Mouse (Mus musculus) cerebellum, adult (tissue): ENCODE results near the gene Irx2.

Experiments
- ATAC-seq: cut with Nextera tagmentation; 2 replicates; pipeline ENCODE4 v1.9.2; 2017; ENCODE audit warnings: mild to moderate bottlenecking, moderate library complexity, mixed read lengths; ENCODE audit not compliant: insufficient number of reproducible peaks, low FRiP score, low TSS enrichment

Gene Irx2

GRCm38 (mm10) chr13:72628462-72628916 is at the start of gene Irx2:
Gene Irx2, plus strand, starts transcription at chr13:72628820.
- ATAC-seq = peak; percentile 49

- ATAC-seq = no peak
These were observed 47.3 kb upstream of the Irx2 start for GRCm38 (mm10) chr13:72581276-72581675.

GRCm38 (mm10) chr13:72592526-72592925 is 36.1 kb upstream of the Irx2 start:
- ATAC-seq = no peak

- ATAC-seq = no peak
These were observed 35.3 kb upstream of the Irx2 start for GRCm38 (mm10) chr13:72593310-72593709.

- no peak for ATAC-seq
These were observed 34.9 kb upstream of the Irx2 start for GRCm38 (mm10) chr13:72593710-72594111.

GRCm38 (mm10) chr13:72599254-72599653 is 29.4 kb upstream of the Irx2 start:
- ATAC-seq = no peak

GRCm38 (mm10) chr13:72608706-72609105 is 19.9 kb upstream of the Irx2 start:
- no peak for ATAC-seq

- ATAC-seq = no peak
These were observed 18.3 kb upstream of the Irx2 start for GRCm38 (mm10) chr13:72610277-72610676.

GRCm38 (mm10) chr13:72623926-72624846 is 4.4 kb upstream of the Irx2 start:
- ATAC-seq = no peak

- no peak for ATAC-seq
These were observed 3.8 kb upstream of the Irx2 start for GRCm38 (mm10) chr13:72624847-72625170.

GRCm38 (mm10) chr13:72625236-72625950 is 3.2 kb upstream of the Irx2 start:
- no peak for ATAC-seq

- ATAC-seq = 0 out of 2 replicates have a peak, but pooled peaks have one; percentile 3
These were observed 964 bp upstream of the Irx2 start for GRCm38 (mm10) chr13:72627391-72628321.

GRCm38 (mm10) chr13:72628935-72629631 is 463 bp downstream of the Irx2 start:
- no peak for ATAC-seq

- ATAC-seq = no peak
These were observed 1.2 kb downstream of the Irx2 start for GRCm38 (mm10) chr13:72629806-72630205.

- no peak for ATAC-seq
These were observed 2.1 kb downstream of the Irx2 start for GRCm38 (mm10) chr13:72630501-72631372.

- no peak for ATAC-seq
These were observed 2.9 kb downstream of the Irx2 start for GRCm38 (mm10) chr13:72631373-72632021.

GRCm38 (mm10) chr13:72632361-72632760 is 3.7 kb downstream of the Irx2 start:
- ATAC-seq = no peak

- ATAC-seq = no peak
These were observed 4.5 kb downstream of the Irx2 start for GRCm38 (mm10) chr13:72633097-72633496.
